Mouse (Mus musculus) common myeloid progenitor, adult 5-6 weeks (primary cell): Measurements from ENCODE around the gene 9130019O22Rik. TPM values are rescaled to one million over a fixed set of nuclear protein-coding genes. Genes with fewer than 3 reads are reported as not detected.
"Not testable (repeated sequence)": the region's sequence is repeated elsewhere in the genome, so short reads cannot be mapped to it uniquely, and the experiment has no call there.

Source experiments
- ATAC-seq: replicated peaks from 2 replicates; pipeline ENCODE4 v1.8.0; 2016; ENCODE audit warnings: low read depth, mild to moderate bottlenecking, moderate TSS enrichment, inconsistent platforms; ENCODE audit not compliant: poor library complexity, severe bottlenecking
- total RNA-seq: library from RNA; stranded (forward); fragments of 200-1000, 187-1606 nt; gene quantifications from 2 replicates; pipeline ENCODE4 v1.2.3, GENCODE M21; 2017

9130019O22Rik gene
- total RNA-seq = 4.8 and 7.2 TPM in 2 replicates

DNA sequence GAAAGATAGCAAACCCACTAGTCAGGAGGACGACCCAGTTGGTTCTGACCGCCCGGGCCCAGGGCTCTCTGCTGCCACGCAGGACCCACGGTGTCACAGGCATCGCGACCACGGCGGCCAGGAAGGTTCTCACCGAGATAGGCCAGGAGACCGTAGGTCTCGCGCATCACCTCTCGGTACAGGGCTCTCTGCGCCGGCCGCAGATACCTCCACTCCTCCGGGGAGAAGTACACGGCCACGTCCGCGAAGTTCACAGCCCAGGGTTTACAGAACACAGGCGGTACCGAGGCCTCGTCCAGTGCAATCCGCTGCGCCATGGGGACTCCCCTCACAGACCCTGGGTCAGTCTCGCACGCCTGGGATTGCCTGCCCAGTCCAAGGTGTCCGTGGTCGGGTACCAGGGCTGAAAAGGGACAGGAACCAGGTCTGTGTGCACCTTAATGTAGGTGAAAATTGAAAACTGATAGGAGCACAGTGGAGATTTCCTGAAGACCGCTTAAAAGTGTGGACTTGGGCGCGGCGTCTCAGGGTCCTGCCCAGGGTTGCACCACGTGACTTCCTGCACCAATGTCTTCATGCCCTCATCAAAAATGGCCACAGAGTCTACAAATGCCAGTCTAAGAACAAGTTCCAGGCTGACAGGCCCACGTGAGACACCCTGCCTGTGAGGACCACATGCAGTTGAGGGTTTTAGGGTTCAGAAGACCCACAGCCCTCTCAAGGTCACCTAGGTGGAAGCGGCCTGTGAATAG lies at the start of gene 9130019O22Rik:
TSS of gene 9130019O22Rik (minus strand) at position 526 of the 752 bp plus-strand sequence.
- ATAC-seq = peak; percentile 91

- ATAC-seq = no peak
Measured at GRCm38 (mm10) chr7:127435206-127435605, 48.2 kb upstream of the 9130019O22Rik start.

- ATAC-seq = no peak
Measured at GRCm38 (mm10) chr7:127426354-127426753, 39.4 kb upstream of the 9130019O22Rik start.

DNA sequence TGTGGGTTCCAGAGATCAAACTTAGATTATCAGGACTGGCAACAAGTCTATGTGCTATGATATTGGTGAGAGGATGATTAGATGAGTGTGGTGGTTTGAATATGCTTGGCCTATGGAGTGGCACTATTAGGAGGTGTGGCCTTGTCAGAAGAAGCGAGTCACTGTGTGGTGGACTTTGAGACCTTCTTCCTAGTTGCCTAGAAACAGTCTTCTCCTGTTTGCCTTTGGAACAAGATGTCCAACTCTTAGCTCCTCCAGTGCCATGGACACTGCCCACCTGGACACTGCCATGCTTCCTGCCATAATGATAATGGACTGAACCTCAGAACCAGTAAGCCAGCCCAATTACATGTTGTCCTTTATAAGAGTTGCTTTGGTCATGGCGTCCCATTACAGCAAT lies 38.9 kb upstream of the 9130019O22Rik start:
- no peak for ATAC-seq

- ATAC-seq = no peak
Measured at GRCm38 (mm10) chr7:127425291-127425690, 38.3 kb upstream of the 9130019O22Rik start.

GRCm38 (mm10) chr7:127422247-127422646 lies 35.3 kb upstream of the 9130019O22Rik start:
- ATAC-seq = peak; percentile 8; the same call in 1 of the 2 replicates

DNA sequence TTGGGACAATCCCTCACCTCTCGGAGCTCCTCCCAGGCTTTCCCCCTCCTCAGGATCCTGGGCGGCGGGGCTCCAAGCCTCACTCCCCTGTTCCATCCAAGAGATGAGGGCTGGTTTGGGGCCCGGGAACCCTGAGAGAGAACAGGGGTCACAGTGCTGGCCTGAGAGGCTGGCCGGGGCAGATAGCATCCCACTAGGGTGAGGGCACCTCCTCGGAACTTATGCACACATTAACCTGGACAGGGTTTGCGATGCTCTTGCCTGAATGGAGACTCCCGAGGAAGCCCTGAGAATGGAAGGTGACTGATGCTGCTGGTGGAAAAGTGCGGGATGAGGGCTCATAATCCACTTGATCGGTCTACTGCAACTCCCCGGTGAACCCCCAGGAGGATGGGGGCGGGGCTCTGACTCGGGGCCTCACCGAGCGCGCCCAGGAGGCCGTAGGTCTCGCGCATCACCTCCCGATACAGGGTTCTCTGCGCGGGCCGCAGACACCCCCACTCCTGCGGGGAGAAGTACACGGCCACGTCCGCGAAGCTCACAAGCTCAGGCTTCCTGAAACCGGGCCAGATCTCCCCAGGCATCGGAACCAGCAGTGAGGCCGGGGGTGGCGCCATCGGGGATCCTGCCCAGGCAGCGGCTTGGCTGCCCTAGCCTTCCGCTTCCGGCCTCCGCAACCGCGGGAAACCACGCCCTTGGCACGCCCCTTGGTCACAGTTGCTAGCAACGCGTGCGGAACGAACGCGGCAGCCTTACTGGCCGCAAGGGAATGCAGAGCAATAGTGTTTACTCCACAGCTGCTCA lies 34.6 kb upstream of the 9130019O22Rik start, which contains the start of gene Zfp688:
TSS of gene Zfp688 (minus strand) at position 681 of the 804 bp plus-strand sequence.
- ATAC-seq = peak; percentile 97

DNA sequence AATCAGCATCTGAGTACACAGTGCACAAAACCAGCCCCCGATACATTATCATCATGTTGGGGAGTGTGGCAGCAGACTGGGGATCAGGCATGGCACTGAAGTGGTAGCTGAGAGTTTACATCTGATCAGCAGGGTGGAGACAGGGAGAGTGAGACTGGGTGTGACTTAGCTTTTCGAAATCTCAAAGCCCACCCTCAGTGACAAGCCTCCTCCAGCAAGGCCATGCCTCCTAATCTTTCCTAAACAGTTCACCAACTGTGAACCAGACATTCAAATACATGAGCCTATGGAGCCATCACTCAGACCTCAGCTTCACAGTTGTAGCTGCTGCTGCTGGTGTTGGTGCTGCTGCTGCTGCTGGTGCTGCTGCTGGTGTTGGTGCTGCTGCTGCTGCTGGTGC lies 24.5 kb upstream of the 9130019O22Rik start:
- ATAC-seq = no peak

DNA sequence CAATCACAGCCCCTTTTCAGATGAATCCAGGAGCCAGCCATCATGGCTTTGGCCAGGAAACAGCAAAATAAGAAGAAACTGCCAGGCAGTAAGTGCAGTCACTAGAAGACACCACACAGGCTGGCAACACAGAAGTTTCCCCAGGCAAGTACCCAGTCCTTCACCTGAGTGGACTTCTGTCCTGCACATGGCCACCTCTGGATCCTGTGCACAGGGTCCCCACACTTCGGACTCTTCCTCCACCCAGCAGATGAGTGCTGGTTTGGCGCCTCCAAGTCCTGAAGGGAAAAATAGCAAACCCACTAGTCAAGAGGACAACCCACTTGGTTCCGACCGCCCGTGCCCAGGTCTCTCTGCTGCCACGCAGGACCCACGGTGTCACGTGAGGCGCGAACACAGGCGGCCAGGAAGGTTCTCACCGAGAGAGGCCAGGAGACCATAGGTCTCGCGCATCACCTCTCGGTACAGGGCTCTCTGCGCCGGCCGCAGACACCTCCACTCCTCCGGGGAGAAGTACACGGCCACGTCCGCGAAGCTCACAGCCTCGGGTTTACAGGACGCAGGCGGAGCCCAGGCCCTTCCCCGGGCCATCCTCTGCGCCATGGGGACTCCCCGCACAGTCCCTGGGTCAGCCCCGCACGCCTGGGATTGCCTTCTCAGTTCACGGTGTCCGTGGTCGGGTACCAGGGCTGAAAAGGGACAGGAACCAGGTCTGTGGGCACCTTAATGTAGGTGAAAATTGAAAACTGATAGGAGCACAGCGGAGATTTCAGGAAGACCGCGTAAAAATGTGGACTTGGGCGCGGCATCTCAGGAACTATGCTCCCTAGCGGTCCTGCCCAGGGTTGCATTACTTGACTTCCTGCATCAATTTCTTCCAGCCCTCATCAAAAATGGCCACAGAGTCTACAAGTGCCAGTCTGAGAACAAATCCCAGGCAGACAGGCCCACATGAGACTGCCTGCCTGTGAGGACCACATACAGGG lies 19.3 kb upstream of the 9130019O22Rik start, which contains the start of gene Zfp764:
TSS of gene Zfp764 (minus strand) at position 821 of the 986 bp plus-strand sequence.
- ATAC-seq = peak; percentile 95

DNA sequence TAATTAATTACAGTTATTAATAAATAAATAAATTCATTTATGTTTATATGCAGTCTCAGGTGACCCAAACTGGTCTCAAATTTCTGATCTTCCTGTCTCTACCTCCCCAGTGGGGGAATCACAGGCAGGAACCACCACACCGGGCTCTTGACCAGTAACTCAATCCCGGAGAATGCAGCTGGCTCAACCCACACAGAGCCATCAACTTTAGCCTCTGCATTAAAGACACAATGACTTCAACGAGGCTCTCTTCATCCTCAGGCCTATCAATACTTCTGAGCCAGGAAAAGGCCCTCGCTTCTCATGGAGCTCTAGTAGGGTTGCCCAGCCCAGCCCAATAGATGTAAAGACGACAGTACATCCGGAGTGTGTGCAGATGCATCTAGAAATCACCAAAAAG lies 17.1 kb upstream of the 9130019O22Rik start:
- ATAC-seq = not testable (repeated sequence)

DNA sequence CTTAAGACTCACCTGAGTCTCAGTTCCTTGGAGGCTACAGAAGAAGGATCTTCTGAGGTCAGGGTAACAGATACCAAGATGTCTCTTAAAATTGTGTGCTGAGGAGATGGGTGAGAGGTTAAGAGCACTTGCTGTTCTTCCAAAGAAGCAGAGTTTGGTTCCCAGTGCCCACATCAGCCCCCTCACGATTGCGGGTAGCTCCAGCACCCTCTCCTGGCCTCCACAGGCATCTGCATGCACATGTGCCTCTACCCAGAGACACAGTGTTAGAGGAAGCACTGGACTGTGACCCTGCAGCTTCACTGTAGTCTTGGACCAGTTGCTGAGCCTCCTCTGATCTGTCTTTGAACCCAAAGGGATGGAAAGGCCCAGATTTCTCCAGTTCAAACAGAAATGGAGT lies 16.0 kb upstream of the 9130019O22Rik start:
- no peak for ATAC-seq

- ATAC-seq = no peak
Measured at GRCm38 (mm10) chr7:127400355-127400754, 13.4 kb upstream of the 9130019O22Rik start.

DNA sequence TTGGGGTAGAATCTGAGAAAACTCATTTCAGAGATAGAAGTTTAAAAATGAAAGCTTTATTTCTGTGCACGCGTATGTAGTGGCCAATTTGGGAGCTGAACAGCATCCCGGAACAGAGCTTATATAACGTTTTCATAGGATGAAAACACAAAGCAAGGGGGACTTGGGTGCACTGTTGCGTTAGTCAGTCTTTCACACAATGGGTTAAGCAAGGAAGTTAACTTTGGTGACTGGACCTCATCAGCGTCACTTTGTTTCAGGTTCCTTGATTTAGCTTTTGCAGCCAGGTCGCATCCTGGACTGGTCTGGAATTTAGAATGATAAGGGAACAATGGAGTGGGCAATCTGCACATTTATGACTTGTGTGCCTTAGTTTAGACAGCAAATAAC lies 7.0 kb upstream of the 9130019O22Rik start:
- ATAC-seq = peak; percentile 30

DNA sequence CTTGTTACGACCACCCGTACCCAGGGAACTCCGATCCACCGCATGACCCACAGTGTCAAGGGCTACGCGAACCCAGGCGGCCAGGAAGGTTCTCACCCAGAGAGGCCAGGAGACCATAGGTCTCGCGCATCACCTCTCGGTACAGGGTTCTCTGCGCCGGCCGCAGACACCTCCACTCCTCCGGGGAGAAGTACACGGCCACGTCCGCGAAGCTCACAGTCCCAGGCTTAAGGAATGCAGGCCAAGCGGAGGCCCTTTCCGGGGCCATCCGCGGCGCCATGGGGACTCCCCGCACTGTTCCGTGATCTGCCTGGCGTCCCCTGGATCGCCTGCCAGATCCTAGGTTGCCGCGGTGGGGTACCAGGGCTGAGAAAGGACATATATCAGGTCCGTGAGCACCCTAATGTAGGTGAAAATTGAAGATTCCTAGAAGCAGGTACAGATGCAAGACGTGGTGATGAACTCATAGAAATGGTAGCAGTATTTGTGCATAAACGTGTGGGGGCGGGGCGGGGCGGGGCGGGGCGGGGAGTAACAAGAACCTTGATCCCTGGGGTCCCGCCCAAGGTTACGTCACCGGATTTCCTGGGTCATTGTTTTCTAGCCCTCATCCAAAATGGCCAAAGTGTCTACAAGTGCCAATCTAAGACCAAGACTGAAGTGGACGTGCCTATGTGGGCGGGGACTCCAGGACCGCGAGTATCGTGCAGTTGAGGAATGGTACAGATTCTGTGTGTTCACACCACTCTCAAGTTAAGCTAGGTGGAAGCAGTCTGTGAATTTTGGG lies 6.4 kb upstream of the 9130019O22Rik start, which contains the start of gene E430018J23Rik:
TSS of gene E430018J23Rik (minus strand) at position 473 of the 787 bp plus-strand sequence.
- ATAC-seq = peak; percentile 96

GRCm38 (mm10) chr7:127392251-127392824 lies 5.4 kb upstream of the 9130019O22Rik start:
- ATAC-seq = no peak

DNA sequence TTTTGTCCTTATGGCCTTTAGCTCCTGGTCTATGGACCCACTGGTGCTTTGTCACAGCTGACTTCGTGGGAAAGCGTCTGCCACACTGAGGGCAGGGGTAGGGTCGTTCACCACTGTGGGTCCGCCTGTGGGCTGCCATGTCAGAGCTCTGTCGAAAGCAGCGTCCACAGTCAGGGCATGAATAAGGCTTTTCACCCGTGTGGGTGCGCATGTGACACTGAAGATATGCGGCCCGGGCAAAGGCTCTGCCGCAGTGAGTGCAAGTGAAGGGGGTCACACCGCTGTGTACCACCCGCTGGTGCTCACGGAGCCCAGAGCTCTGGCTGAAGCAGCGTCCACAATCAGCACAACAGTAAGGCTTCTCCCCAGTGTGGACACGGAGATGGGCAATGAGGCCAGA lies 4.6 kb upstream of the 9130019O22Rik start:
- ATAC-seq = no peak

GRCm38 (mm10) chr7:127390306-127390705 lies 3.3 kb upstream of the 9130019O22Rik start:
- ATAC-seq = no peak

DNA sequence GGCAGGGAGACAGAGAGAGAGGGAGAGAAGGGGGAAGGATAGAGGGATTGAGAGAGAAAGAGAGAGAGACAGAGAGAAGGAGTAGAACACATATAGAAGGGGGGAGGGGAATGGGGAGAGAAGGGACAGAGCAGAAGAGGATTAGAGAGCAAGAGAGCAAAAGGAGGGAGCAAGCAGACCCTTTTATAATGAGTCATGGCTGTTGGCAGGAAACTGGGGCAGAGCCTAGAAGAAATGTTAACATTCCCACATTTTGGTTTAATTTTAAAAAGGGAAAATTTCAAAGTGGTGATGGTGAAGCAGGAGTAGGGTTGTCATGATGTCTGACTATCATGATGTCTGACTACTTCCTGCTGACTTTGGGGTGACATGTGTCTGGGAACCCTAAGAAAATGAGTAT lies 1.2 kb upstream of the 9130019O22Rik start:
- not testable (repeated sequence) for ATAC-seq

- ATAC-seq = not testable (repeated sequence)
Measured at GRCm38 (mm10) chr7:127385560-127385959, 1.4 kb downstream of the 9130019O22Rik start.
